Mouse (Mus musculus) retina, adult 2 months (tissue): Measurements from ENCODE around the gene Gm20838.
"Not testable (repeated sequence)": the region's sequence is repeated elsewhere in the genome, so short reads cannot be mapped to it uniquely, and the experiment has no call there.

Experiments
- DNase-seq: peaks from one replicate; pipeline ENCODE4 v3.0.0-alpha.2; 2012; ENCODE audit warnings: low read depth, low spot score

The Gm20838 gene

DNA sequence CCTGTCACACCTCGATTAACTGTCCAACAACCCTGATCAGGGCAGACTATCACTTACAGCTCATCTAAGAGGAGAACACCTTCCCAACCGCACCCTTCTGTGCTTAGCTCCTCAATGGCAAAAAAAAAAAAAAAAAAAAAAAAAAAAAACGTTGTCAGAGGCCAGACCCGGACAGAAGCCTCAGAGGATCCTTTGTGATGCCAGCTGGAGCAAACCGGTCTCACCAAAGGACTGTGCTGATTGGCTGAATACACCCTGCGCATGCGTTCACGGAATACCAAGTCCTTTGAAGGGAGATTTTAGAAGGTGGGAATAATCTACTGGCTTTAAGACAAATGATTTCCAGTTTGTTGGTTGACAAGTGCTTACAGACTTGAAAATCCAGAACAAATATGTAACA lies at the start of gene Gm20838:
TSS of gene Gm20838 (minus strand) at position 101 of the 400 bp plus-strand sequence.
- DNase-seq = not testable (repeated sequence)
